Mouse (Mus musculus): ENCODE measurements around the gene Hist1h4h. TPM values are rescaled to one million over a fixed set of nuclear protein-coding genes. Genes with fewer than 3 reads are reported as not detected.
"Not testable (repeated sequence)": the region's sequence is repeated elsewhere in the genome, so short reads cannot be mapped to it uniquely, and the experiment has no call there.

Gene Hist1h4h
- polyA plus RNA-seq, 1 experiment from 2014 or later = 7.7 TPM

GRCm38 (mm10) chr13:23575864-23576313, 45.0 kb downstream of the Hist1h4h start:
- H3K9ac ChIP-seq (ENCODE audit: low read length) = peak overlapping the region; percentile 72
- H3K4me2 ChIP-seq (ENCODE audit: low read depth, low read length) = peak overlapping the region; percentile 62
- ATAC-seq (replicated peaks; ENCODE audit: extremely low read depth, insufficient read depth, low FRiP score); H3K9me3 ChIP-seq (replicated peaks; ENCODE audit: control insufficient read depth, low read length); H3K27me3 ChIP-seq (ENCODE audit: control insufficient read depth, insufficient read depth, low read length); H3K36me3 ChIP-seq (ENCODE audit: control insufficient read depth, insufficient read depth): not testable (repeated sequence)
- H3K27ac ChIP-seq (ENCODE audit: low read length) = peak overlapping the region; percentile 66
- peaks cover 26% of the 10 kb centered on the region for H3K4me1 ChIP-seq (ENCODE audit: control insufficient read depth, insufficient read depth, low read length)
- peak overlapping the region; percentile 52 for H3K4me3 ChIP-seq (ENCODE audit: low read length)
- WGBS = 2% methylated on average over 13 of the region's 40 CpGs

GRCm38 (mm10) chr13:23576351-23576881, 45.6 kb downstream of the Hist1h4h start:
- H3K4me3 ChIP-seq (ENCODE audit: low read length) = peak overlapping the region; percentile 52
- no peaks in the 10 kb centered on the region for H3K36me3 ChIP-seq (ENCODE audit: control insufficient read depth, insufficient read depth)
- H3K9ac ChIP-seq (ENCODE audit: low read length) = peak overlapping the region; percentile 72
- H3K4me1 ChIP-seq (ENCODE audit: control insufficient read depth, insufficient read depth, low read length) = peaks cover 26% of the 10 kb centered on the region
- H3K27me3 ChIP-seq (ENCODE audit: control insufficient read depth, insufficient read depth, low read length) = no peaks in the 10 kb centered on the region
- peak overlapping the region; percentile 66 for H3K27ac ChIP-seq (ENCODE audit: low read length)
- no peaks in the 10 kb centered on the region for H3K9me3 ChIP-seq (replicated peaks; ENCODE audit: control insufficient read depth, low read length)
- H3K4me2 ChIP-seq (ENCODE audit: low read depth, low read length) = peak overlapping the region; percentile 62
- ATAC-seq (replicated peaks; ENCODE audit: extremely low read depth, insufficient read depth, low FRiP score) = no peak
- 23% methylated on average over 7 of the region's 7 CpGs for WGBS

- Histone ChIP-seq H3K9me3 (replicated peaks; ENCODE audit: control insufficient read depth, low read length) (no peaks in the 10 kb centered on the region), H3K27ac (ENCODE audit: low read length) (peak overlapping the region; percentile 66), H3K4me1 (ENCODE audit: control insufficient read depth, insufficient read depth, low read length) (peaks cover 27% of the 10 kb centered on the region), H3K9ac (ENCODE audit: low read length) (peak overlapping the region; percentile 72; the same call in 1 of the 2 replicates), H3K4me2 (ENCODE audit: low read depth, low read length) (peak overlapping the region; percentile 62), H3K27me3 (ENCODE audit: control insufficient read depth, insufficient read depth, low read length) (no peaks in the 10 kb centered on the region), H3K4me3 (ENCODE audit: low read length) (peak overlapping the region; percentile 52), H3K36me3 (ENCODE audit: control insufficient read depth, insufficient read depth) (no peaks in the 10 kb centered on the region)
- ATAC-seq (replicated peaks; ENCODE audit: extremely low read depth, insufficient read depth, low FRiP score) = no peak
- 56% methylated on average over 6 of the region's 6 CpGs for WGBS
Observed at GRCm38 (mm10) chr13:23576906-23577639, 46.2 kb downstream of the Hist1h4h start.

GRCm38 (mm10) chr13:23577835-23578234, 47.0 kb downstream of the Hist1h4h start:
- H3K4me2 ChIP-seq (ENCODE audit: low read depth, low read length) = no peak overlapping the region
- no peaks in the 10 kb centered on the region for H3K36me3 ChIP-seq (ENCODE audit: control insufficient read depth, insufficient read depth)
- peaks cover 24% of the 10 kb centered on the region for H3K4me1 ChIP-seq (ENCODE audit: control insufficient read depth, insufficient read depth, low read length)
- 95% methylated on average over 1 of the region's 1 CpGs for WGBS
- no peaks in the 10 kb centered on the region for H3K27me3 ChIP-seq (ENCODE audit: control insufficient read depth, insufficient read depth, low read length)
- no peak overlapping the region for H3K4me3 ChIP-seq (ENCODE audit: low read length)
- H3K9ac ChIP-seq (ENCODE audit: low read length) = no peak overlapping the region
- no peaks in the 10 kb centered on the region for H3K9me3 ChIP-seq (replicated peaks; ENCODE audit: control insufficient read depth, low read length)
- ATAC-seq (replicated peaks; ENCODE audit: extremely low read depth, insufficient read depth, low FRiP score) = no peak
- no peak overlapping the region for H3K27ac ChIP-seq (ENCODE audit: low read length)

Small RNA genes within 50 kb of the gene (microRNA-seq; reads per million reads assigned to microRNA genes)
- gene Gm44297 (not detected), gene Gm44359 (not detected), gene Gm44394 (not detected), gene n-TStga1 (1.2 reads per million)

Other genes starting within 250 kb of the Hist1h4h start
- gene Zfp322a, start 161.8 kb upstream of the Hist1h4h start, polyA plus RNA-seq (2015; fragmentation: Nextera tagmentation; extraction: Ambion mirVana) = 36.5 and 37.8 TPM in 2 replicates
- gene Abt1, start 107.2 kb upstream of the Hist1h4h start, polyA plus RNA-seq (2015; fragmentation: Nextera tagmentation; extraction: Ambion mirVana) = 9.2 and 9.4 TPM in 2 replicates
- 0.83 and 1.0 TPM in 2 replicates for gene Btn1a1, start 65.1 kb upstream of the Hist1h4h start, polyA plus RNA-seq (2015; fragmentation: Nextera tagmentation; extraction: Ambion mirVana)
- 0.29 and 0.34 TPM in 2 replicates for gene Btn2a2, start 42.2 kb upstream of the Hist1h4h start, polyA plus RNA-seq (2015; fragmentation: Nextera tagmentation; extraction: Ambion mirVana)
- 3.8 and 9.2 TPM in 2 replicates for gene Hist1h2af, start 2.9 kb downstream of the Hist1h4h start, polyA plus RNA-seq (2015; fragmentation: Nextera tagmentation; extraction: Ambion mirVana)
- gene Hist1h3g, start 4.4 kb downstream of the Hist1h4h start, polyA plus RNA-seq (2015; fragmentation: Nextera tagmentation; extraction: Ambion mirVana) = 2.0 and 2.2 TPM in 2 replicates
- gene Hist1h2bh, start 12.3 kb downstream of the Hist1h4h start, polyA plus RNA-seq (2015; fragmentation: Nextera tagmentation; extraction: Ambion mirVana) = 0.38 and 0.52 TPM in 2 replicates
- gene Hist1h3f, start 13.0 kb downstream of the Hist1h4h start, polyA plus RNA-seq (2015; fragmentation: Nextera tagmentation; extraction: Ambion mirVana) = 0.20 and 0.37 TPM in 2 replicates
- 0.53 TPM in 1 of 2 replicates, not detected in the other for gene Hist1h4f, start 20.6 kb downstream of the Hist1h4h start, polyA plus RNA-seq (2015; fragmentation: Nextera tagmentation; extraction: Ambion mirVana)
- 0.21 and 0.37 TPM in 2 replicates for gene Hist1h1d, start 22.2 kb downstream of the Hist1h4h start, polyA plus RNA-seq (2015; fragmentation: Nextera tagmentation; extraction: Ambion mirVana)
- 1.7 and 2.1 TPM in 2 replicates for gene Hist1h3e, start 31.3 kb downstream of the Hist1h4h start, polyA plus RNA-seq (2015; fragmentation: Nextera tagmentation; extraction: Ambion mirVana)
- gene Hist1h2ae, start 40.2 kb downstream of the Hist1h4h start, polyA plus RNA-seq (2015; fragmentation: Nextera tagmentation; extraction: Ambion mirVana) = 34.0 and 34.2 TPM in 2 replicates
- gene Hist1h2bg, start 40.3 kb downstream of the Hist1h4h start, polyA plus RNA-seq (2015; fragmentation: Nextera tagmentation; extraction: Ambion mirVana) = 4.2 and 5.1 TPM in 2 replicates
- 0.37 and 2.4 TPM in 2 replicates for gene Hist1h2bf, start 43.1 kb downstream of the Hist1h4h start, polyA plus RNA-seq (2015; fragmentation: Nextera tagmentation; extraction: Ambion mirVana)
- gene Hist1h2ad, start 43.3 kb downstream of the Hist1h4h start, polyA plus RNA-seq (2015; fragmentation: Nextera tagmentation; extraction: Ambion mirVana) = 1.2 and 1.8 TPM in 2 replicates
- 1.4 and 1.8 TPM in 2 replicates for gene Hist1h3d, start 44.7 kb downstream of the Hist1h4h start, polyA plus RNA-seq (2015; fragmentation: Nextera tagmentation; extraction: Ambion mirVana)
- 48.7 and 49.1 TPM in 2 replicates for gene Hist1h4d, start 50.5 kb downstream of the Hist1h4h start, polyA plus RNA-seq (2015; fragmentation: Nextera tagmentation; extraction: Ambion mirVana)
- gene Hist1h2be, start 90.1 kb downstream of the Hist1h4h start, polyA plus RNA-seq (2015; fragmentation: Nextera tagmentation; extraction: Ambion mirVana) = 1.9 and 2.0 TPM in 2 replicates
- 10.4 and 11.5 TPM in 2 replicates for gene Hist1h1e, start 91.5 kb downstream of the Hist1h4h start, polyA plus RNA-seq (2015; fragmentation: Nextera tagmentation; extraction: Ambion mirVana)
- 0.52 and 0.75 TPM in 2 replicates for gene Hist1h2ac, start 152.9 kb downstream of the Hist1h4h start, polyA plus RNA-seq (2015; fragmentation: Nextera tagmentation; extraction: Ambion mirVana)
- gene Hist1h2bc, start 153.1 kb downstream of the Hist1h4h start, polyA plus RNA-seq (2015; fragmentation: Nextera tagmentation; extraction: Ambion mirVana) = 49.7 and 53.7 TPM in 2 replicates
- gene Hist1h1t, start 164.8 kb downstream of the Hist1h4h start, polyA plus RNA-seq (2015; fragmentation: Nextera tagmentation; extraction: Ambion mirVana) = not detected in 2 replicates
- gene Hist1h4c, start 167.4 kb downstream of the Hist1h4h start, polyA plus RNA-seq (2015; fragmentation: Nextera tagmentation; extraction: Ambion mirVana) = 1.9 and 2.8 TPM in 2 replicates
- 11.7 and 14.9 TPM in 2 replicates for gene Hfe, start 179.8 kb downstream of the Hist1h4h start, polyA plus RNA-seq (2015; fragmentation: Nextera tagmentation; extraction: Ambion mirVana)
- 38.0 and 38.5 TPM in 2 replicates for gene Hist1h1c, start 207.8 kb downstream of the Hist1h4h start, polyA plus RNA-seq (2015; fragmentation: Nextera tagmentation; extraction: Ambion mirVana)
- 3.0 and 3.8 TPM in 2 replicates for gene Hist1h3c, start 214.6 kb downstream of the Hist1h4h start, polyA plus RNA-seq (2015; fragmentation: Nextera tagmentation; extraction: Ambion mirVana)
- 0.98 and 2.2 TPM in 2 replicates for gene Hist1h2bb, start 215.7 kb downstream of the Hist1h4h start, polyA plus RNA-seq (2015; fragmentation: Nextera tagmentation; extraction: Ambion mirVana)
- 17.0 and 20.0 TPM in 2 replicates for gene Hist1h2ab, start 220.1 kb downstream of the Hist1h4h start, polyA plus RNA-seq (2015; fragmentation: Nextera tagmentation; extraction: Ambion mirVana)
- 3.2 and 5.0 TPM in 2 replicates for gene Hist1h3b, start 221.2 kb downstream of the Hist1h4h start, polyA plus RNA-seq (2015; fragmentation: Nextera tagmentation; extraction: Ambion mirVana)
- gene Hist1h4b, start 226.0 kb downstream of the Hist1h4h start, polyA plus RNA-seq (2015; fragmentation: Nextera tagmentation; extraction: Ambion mirVana) = 1.2 and 1.5 TPM in 2 replicates
- gene Hist1h4a, start 230.2 kb downstream of the Hist1h4h start, polyA plus RNA-seq (2015; fragmentation: Nextera tagmentation; extraction: Ambion mirVana) = 0.32 TPM in 1 of 2 replicates, not detected in the other
- 1.5 and 3.4 TPM in 2 replicates for gene Hist1h3a, start 231.3 kb downstream of the Hist1h4h start, polyA plus RNA-seq (2015; fragmentation: Nextera tagmentation; extraction: Ambion mirVana)
- gene Hist1h1a, start 232.6 kb downstream of the Hist1h4h start, polyA plus RNA-seq (2015; fragmentation: Nextera tagmentation; extraction: Ambion mirVana) = 0.79 and 0.97 TPM in 2 replicates
- 0.10 TPM in 1 of 2 replicates, not detected in the other for gene Trim38, start 238.9 kb downstream of the Hist1h4h start, polyA plus RNA-seq (2015; fragmentation: Nextera tagmentation; extraction: Ambion mirVana)